ENCODE assay signal across 10 mouse cellular contexts in genomic region chr11:88197153-88197576, GRCm38 (mm10). TPM values are rescaled to one million over a fixed set of nuclear protein-coding genes. Genes with fewer than 3 reads are reported as not detected.
DNase-seq lines count a peak whose midpoint lies in the region; ATAC-seq and TF ChIP-seq lines count a peak whose summit lies in the region.
"Had no signal": no experiment of that assay in that cellular context is flagged by ENCODE, and none has a peak within 500 bp of the region (broad histone marks: within the 10 kb centered on the region; RNA-seq: fewer than 3 reads in every experiment).

No protein-coding gene starts in this region.

- 7% methylated on average over 2 of the region's 2 CpGs for WGBS in forebrain, embryonic 15.5 days
- WGBS in midbrain, embryonic 11.5 days = 17% methylated on average over 2 of the region's 2 CpGs

- peak in 1 of 2 experiments; percentile 43 for DNase-seq in layer of hippocampus, adult 2 months (ENCODE audit: low spot score in 2 of 2)
- DNase-seq in layer of hippocampus, postnatal 36 days = no peak
- DNase-seq in CH12.LX (ENCODE audit: extremely low read depth) = peak; percentile 79
- peak; percentile 92 for DNase-seq in brain, embryonic 14.5 days (ENCODE audit: low read depth)
- peak; percentile 71 to 82 for DNase-seq in kidney, postnatal 4 days
- DNase-seq in midbrain, embryonic 11.5 days (ENCODE audit: low spot score, missing footprints) = peak; percentile 97
- DNase-seq: liver, embryonic 13.5 days had no signal

- no peak overlapping the region for H3K4me3 ChIP-seq in layer of hippocampus, adult 2 months
- H3K4me3 ChIP-seq in CH12.LX (replicated peaks in 1 of 3; ENCODE audit: low read depth in 2 of 3, low read length in 2 of 3, poor library complexity in 1 of 3) = no peak overlapping the region
- H3K4me3 ChIP-seq in forebrain, embryonic 15.5 days = no peak overlapping the region
- H3K4me3 ChIP-seq in midbrain, embryonic 11.5 days (ENCODE audit: low read depth, low read length) = no peak overlapping the region
- H3K4me3 ChIP-seq: embryonic facial prominence, embryonic 15.5 days; liver, embryonic 13.5 days had no signal

- H3K79me2 ChIP-seq in CH12.LX (replicated peaks; ENCODE audit: control insufficient read depth, extremely low read depth, insufficient read depth, poor library complexity, severe bottlenecking) = no peaks in the 10 kb centered on the region

- peak; percentile 63 for TF ChIP-seq CTCF in layer of hippocampus, adult 2 months (conservative IDR thresholded peaks at IDR 0.05)
- peak in 1 of 2 experiments; percentile 98; a peak in 3 of 4 replicates for TF ChIP-seq CTCF in CH12.LX (conservative IDR thresholded peaks at IDR 0.05 in 1 of 2, IDR thresholded peaks at IDR 0.05 in 1 of 2; ENCODE audit: low read depth in 2 of 2, low read length in 2 of 2)
- TF ChIP-seq CTCF in brain, embryonic 14.5 days (IDR thresholded peaks at IDR 0.05; ENCODE audit: borderline replicate concordance, extremely low read depth, insufficient read depth, insufficient read length) = peak; percentile 61; the same call in 1 of the 2 replicates

- in situ Hi-C loops in CH12.LX (cut with MboI; ENCODE audit: low pct_ligation_motif_present, low pct_unique_long_range_greater_than_20kb, low sequenced_read_pairs) = loop anchor here (5.0 kb wide), 1 partner anchor 140 kb away; no protein-coding TSS in a partner anchor

- 0 out of 2 replicates have a peak, but pooled peaks have one; percentile 36 for TF ChIP-seq EP300 in CH12.LX (IDR thresholded peaks at IDR 0.05; ENCODE audit: low read length)

- dilution Hi-C loops in CH12.LX (cut with MboI; ENCODE audit: extremely low pct_ligation_motif_present, extremely low pct_unique_long_range_greater_than_20kb, low sequenced_read_pairs) = loop anchor here (25.0 kb wide), 1 partner anchor 135 kb away; the partner anchor contains the start of gene Vezf1

- ATAC-seq in forebrain, embryonic 15.5 days (replicated peaks) = 0 out of 2 replicates have a peak, but pooled peaks have one; percentile 33
- peak; percentile 41; the same call in 1 of the 2 replicates for ATAC-seq in midbrain, embryonic 11.5 days (ENCODE audit: low FRiP score)
- ATAC-seq in erythroid progenitor cell, adult 5-6 weeks (replicated peaks; ENCODE audit: low FRiP score, poor library complexity, severe bottlenecking) = no peak

- no peak overlapping the region for H3K27ac ChIP-seq in layer of hippocampus, adult 2 months
- no peak overlapping the region for H3K27ac ChIP-seq in CH12.LX (ENCODE audit: insufficient read depth, low read depth)
- H3K27ac ChIP-seq in forebrain, embryonic 15.5 days (replicated peaks) = no peak overlapping the region
- H3K27ac ChIP-seq in midbrain, embryonic 11.5 days (ENCODE audit: low read depth, low read length) = no peak overlapping the region
- H3K27ac ChIP-seq: embryonic facial prominence, embryonic 15.5 days; liver, embryonic 13.5 days had no signal

- peak; percentile 93 for TF ChIP-seq RAD21 in CH12.LX (IDR thresholded peaks at IDR 0.05; ENCODE audit: low read depth, low read length)

- H3K4me2 ChIP-seq in CH12.LX (ENCODE audit: insufficient read depth, low read depth, poor library complexity, severe bottlenecking) = no peak overlapping the region
- H3K4me2 ChIP-seq in forebrain, embryonic 15.5 days (replicated peaks) = no peak overlapping the region
- no peak overlapping the region for H3K4me2 ChIP-seq in midbrain, embryonic 11.5 days
- H3K4me2 ChIP-seq: embryonic facial prominence, embryonic 15.5 days; liver, embryonic 13.5 days had no signal

- H3K4me1 ChIP-seq in CH12.LX (ENCODE audit: control insufficient read depth in 1 of 2, insufficient read depth in 2 of 2) = no peaks in the 10 kb centered on the region
- H3K4me1 ChIP-seq in forebrain, embryonic 15.5 days = peaks cover 17% of the 10 kb centered on the region
- H3K4me1 ChIP-seq in midbrain, embryonic 11.5 days (ENCODE audit: control insufficient read depth, insufficient read depth, low read length) = peaks cover 14% of the 10 kb centered on the region

- H3K27me3 ChIP-seq in CH12.LX (replicated peaks) = peaks cover 74% of the 10 kb centered on the region
- H3K27me3 ChIP-seq in forebrain, embryonic 15.5 days = peaks cover 24% of the 10 kb centered on the region
- H3K27me3 ChIP-seq in midbrain, embryonic 11.5 days (ENCODE audit: control insufficient read depth, insufficient read depth, low read length) = peaks cover 21% of the 10 kb centered on the region

- no peak for TF ChIP-seq POLR2A in CH12.LX (IDR thresholded peaks at IDR 0.05; ENCODE audit: low read depth, low read length)
- no peak for TF ChIP-seq POLR2A in brain, embryonic 14.5 days (IDR thresholded peaks at IDR 0.05; ENCODE audit: borderline replicate concordance, extremely low read depth, insufficient read depth, insufficient read length, poor library complexity, severe bottlenecking)

- no peaks in the 10 kb centered on the region for H3K9me3 ChIP-seq in CH12.LX (replicated peaks; ENCODE audit: low read length)
- no peaks in the 10 kb centered on the region for H3K9me3 ChIP-seq in forebrain, embryonic 15.5 days
- H3K9me3 ChIP-seq in midbrain, embryonic 11.5 days (ENCODE audit: control insufficient read depth, low read length) = no peaks in the 10 kb centered on the region
- H3K9me3 ChIP-seq: embryonic facial prominence, embryonic 15.5 days; liver, embryonic 13.5 days had no signal

- H3K9ac ChIP-seq in CH12.LX (ENCODE audit: insufficient read depth, low read depth) = no peak overlapping the region
- H3K9ac ChIP-seq in forebrain, embryonic 15.5 days (replicated peaks) = no peak overlapping the region
- no peak overlapping the region for H3K9ac ChIP-seq in midbrain, embryonic 11.5 days (ENCODE audit: low read length)
- H3K9ac ChIP-seq: embryonic facial prominence, embryonic 15.5 days; liver, embryonic 13.5 days had no signal

- no peaks in the 10 kb centered on the region for H3K36me3 ChIP-seq in CH12.LX (replicated peaks in 1 of 2; ENCODE audit: control insufficient read depth in 1 of 2, insufficient read depth in 1 of 2, low read length in 1 of 2)
- H3K36me3 ChIP-seq in forebrain, embryonic 15.5 days = no peaks in the 10 kb centered on the region
- no peaks in the 10 kb centered on the region for H3K36me3 ChIP-seq in midbrain, embryonic 11.5 days (ENCODE audit: control insufficient read depth, insufficient read depth, low read length)
- H3K36me3 ChIP-seq: embryonic facial prominence, embryonic 15.5 days; liver, embryonic 13.5 days had no signal

TF ChIP-seq in CH12.LX, 34 proteins besides CTCF, POLR2A, EP300 and RAD21 (continues in another document):
- TF ChIP-seq HCFC1 (IDR thresholded peaks at IDR 0.05; ENCODE audit: low read depth, low read length) = no peak
- TF ChIP-seq NRF1 (IDR thresholded peaks at IDR 0.05; ENCODE audit: low read depth, low read length) = 0 out of 2 replicates have a peak, but pooled peaks have one; percentile 16
- TF ChIP-seq JUN (IDR thresholded peaks at IDR 0.05; ENCODE audit: insufficient read depth, low read depth, low read length) = no peak; the same call in 1 of the 2 replicates
- TF ChIP-seq POLR2AphosphoS2 (IDR thresholded peaks at IDR 0.05; ENCODE audit: low read depth, low read length) = no peak
- peak; percentile 93 for TF ChIP-seq ZC3H11A (IDR thresholded peaks at IDR 0.05; ENCODE audit: low read depth, low read length)
- TF ChIP-seq SMC3 (IDR thresholded peaks at IDR 0.05; ENCODE audit: low read depth, low read length) = peak; percentile 98
- TF ChIP-seq ETS1 (conservative IDR thresholded peaks at IDR 0.05; ENCODE audit: low read depth, low read length) = no peak
- peak; percentile 41; the same call in 1 of the 2 replicates for TF ChIP-seq TCF12 (IDR thresholded peaks at IDR 0.05; ENCODE audit: low read depth, low read length)
- TF ChIP-seq MXI1 (IDR thresholded peaks at IDR 0.05; ENCODE audit: low read depth, low read length) = peak; percentile 45; the same call in 1 of the 2 replicates
- no peak for TF ChIP-seq CHD1 (IDR thresholded peaks at IDR 0.05; ENCODE audit: low read depth, low read length)
- TF ChIP-seq TBP (conservative IDR thresholded peaks at IDR 0.05; ENCODE audit: low read depth, low read length) = no peak
- TF ChIP-seq BHLHE40 (IDR thresholded peaks at IDR 0.05; ENCODE audit: low read depth, low read length) = peak; percentile 43
- no peak for TF ChIP-seq ZMIZ1 (IDR thresholded peaks at IDR 0.05; ENCODE audit: low read depth, low read length)
- TF ChIP-seq IRF4 (IDR thresholded peaks at IDR 0.05; ENCODE audit: low read depth, low read length) = peak; percentile 67
- TF ChIP-seq GABPA (IDR thresholded peaks at IDR 0.05; ENCODE audit: insufficient replicate concordance, low read depth, low read length) = no peak
- TF ChIP-seq E2F4 (IDR thresholded peaks at IDR 0.05; ENCODE audit: insufficient replicate concordance, low read depth, low read length) = no peak
- peak; percentile 29; the same call in 1 of the 2 replicates for TF ChIP-seq ELF1 (IDR thresholded peaks at IDR 0.05; ENCODE audit: low read depth, low read length)
- no peak for TF ChIP-seq USF1 (IDR thresholded peaks at IDR 0.05; ENCODE audit: low read depth, low read length)
- TF ChIP-seq UBTF (IDR thresholded peaks at IDR 0.05; ENCODE audit: low read depth, low read length) = no peak
- peak; percentile 59; the same call in 1 of the 2 replicates for TF ChIP-seq NELFE (IDR thresholded peaks at IDR 0.05; ENCODE audit: low read depth, low read length)
- TF ChIP-seq MAFK (IDR thresholded peaks at IDR 0.05; ENCODE audit: insufficient replicate concordance, low read length) = no peak
- TF ChIP-seq USF2 (conservative IDR thresholded peaks at IDR 0.05; ENCODE audit: low read depth, low read length) = no peak
- 0 out of 2 replicates have a peak, but pooled peaks have one; percentile 61 for TF ChIP-seq MEF2A (IDR thresholded peaks at IDR 0.05; ENCODE audit: borderline replicate concordance, low read depth, low read length)
- no peak for TF ChIP-seq ZKSCAN1 (IDR thresholded peaks at IDR 0.05; ENCODE audit: borderline replicate concordance, low read depth, low read length)
- TF ChIP-seq SIN3A (IDR thresholded peaks at IDR 0.05; ENCODE audit: low read length) = peak; percentile 72; the same call in 1 of the 2 replicates

RNA-seq across cellular contexts. Expression of gene Mrps23, which starts 7.0 kb away (rescaled TPM):
- 10 to 100 TPM; 64.9 to 65.6 TPM for total RNA-seq in layer of hippocampus, adult 2 months (2021)
- 10 to 100 TPM; 67.6 to 78.7 TPM for total RNA-seq in layer of hippocampus, postnatal 36 days (2021)
- 216 and 227 TPM in 2 replicates for total RNA-seq in CH12.LX (2012; rRNA removed)
- total RNA-seq in CH12.LX (2014; rRNA removed) = 185 and 213 TPM in 2 replicates
- polyA plus RNA-seq in CH12.LX (2012; ENCODE audit: insufficient read length, low read depth) = 233 and 262 TPM in 2 replicates
- polyA plus RNA-seq in brain, embryonic 14.5 days (2012; rRNA removed) = 74.9 and 79.0 TPM in 2 replicates
- polyA plus RNA-seq in forebrain, embryonic 15.5 days (2015; fragmentation: Nextera tagmentation; extraction: Ambion mirVana) = 67.0 and 68.1 TPM in 2 replicates
- 88.8 TPM in 2 replicates for polyA plus RNA-seq in midbrain, embryonic 11.5 days (2014; fragmentation: Nextera tagmentation; extraction: Ambion mirVana)
- 18.7 and 24.3 TPM in 2 replicates for total RNA-seq in erythroid progenitor cell, adult 5-6 weeks (2015; ENCODE audit: low replicate concordance)
- 15.8 and 23.1 TPM in 2 replicates for total RNA-seq in erythroid progenitor cell, adult 5-6 weeks (2017; ENCODE audit: low replicate concordance)

Comparison
In these comparisons a context has a peak if more than half of its experiments do, and no peak if none do; other contexts are left out.
1. DNase-seq: peak in CH12.LX (single experiment), brain, embryonic 14.5 days (single experiment), kidney, postnatal 4 days (2 of 2) and midbrain, embryonic 11.5 days (single experiment); none in layer of hippocampus, postnatal 36 days (0 of 2).